Mouse (Mus musculus) heart, embryonic 10.5 days (tissue): ENCODE measurements around the gene Slc8a1. TPM values are rescaled to one million over a fixed set of nuclear protein-coding genes. Genes with fewer than 3 reads are reported as not detected.

Experiments used
- DNase-seq: peaks from one replicate; pipeline ENCODE4 v3.0.0-alpha.2; 2017; ENCODE audit warnings: low spot score
- H3K27ac ChIP-seq: fragments of 300-500 bp; sonication (generic); 2 replicates; pipeline ENCODE4 v1.5.1; 2016; ENCODE audit warnings: mild to moderate bottlenecking
- H3K27me3 ChIP-seq: fragments of 300-500 bp; sonication (generic); 2 replicates; pipeline ENCODE4 v1.6.1; 2016; ENCODE audit warnings: mild to moderate bottlenecking; ENCODE audit not compliant: poor library complexity, insufficient read depth, severe bottlenecking
- H3K36me3 ChIP-seq: fragments of 300-500 bp; sonication (generic); 2 replicates; pipeline ENCODE4 v1.6.1; 2016; ENCODE audit warnings: mild to moderate bottlenecking, moderate library complexity
- H3K4me1 ChIP-seq: fragments of 300-500 bp; sonication (generic); 2 replicates; pipeline ENCODE4 v1.6.1; 2016; ENCODE audit warnings: mild to moderate bottlenecking
- H3K4me3 ChIP-seq: fragments of 300-500 bp; sonication (generic); 2 replicates; pipeline ENCODE4 v1.5.1; 2016; ENCODE audit warnings: mild to moderate bottlenecking, moderate library complexity
- H3K9me3 ChIP-seq: fragments of 300-500 bp; sonication (generic); 2 replicates; pipeline ENCODE4 v1.6.1; 2016; ENCODE audit warnings: mild to moderate bottlenecking, moderate library complexity
- whole genome bisulfite sequencing: fragments of 180-500 bp; shearing (Covaris S2); methylation state at CpG from one replicate; pipeline ENCODE4 v1.1.7; 2016; 5-methylcytosine and 5-hydroxymethylcytosine counted together
- polyA plus RNA-seq: library from polyadenylated mRNA; unstranded; fragments of >200 nt; fragmentation: Nextera tagmentation; extraction: Ambion mirVana; gene quantifications from 2 replicates; pipeline ENCODE4 v1.2.1, GENCODE M21; 2016

The Slc8a1 gene
- polyA plus RNA-seq, 1 experiment from 2014 or later = 58.1 TPM

DNA sequence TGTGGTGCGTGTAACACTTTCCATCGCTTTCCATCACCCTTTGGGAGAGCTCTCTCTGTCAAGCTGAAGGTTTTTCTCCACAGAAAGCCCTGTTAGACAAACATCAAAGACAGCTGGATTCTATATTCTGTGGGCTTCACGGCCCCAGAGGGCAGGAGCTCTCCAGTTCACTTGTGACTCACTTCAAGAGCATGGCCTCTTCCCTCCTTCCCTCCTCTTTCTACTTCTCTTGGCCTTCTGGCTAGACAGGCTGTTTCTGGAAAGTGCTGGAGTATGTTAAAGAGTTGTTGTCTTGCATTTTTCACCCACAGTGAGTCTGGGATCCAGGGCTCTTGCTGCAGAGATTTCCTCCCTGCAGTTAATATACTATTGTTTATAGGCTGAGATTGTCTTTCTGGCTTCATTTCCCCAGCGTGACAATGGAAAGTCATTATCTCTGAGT lies 132.9 kb downstream of the Slc8a1 start:
- H3K27ac ChIP-seq = no peak overlapping the region
- H3K9me3 ChIP-seq = no peaks in the 10 kb centered on the region
- no peak overlapping the region for H3K4me3 ChIP-seq
- DNase-seq = no peak
- peaks cover 6% of the 10 kb centered on the region; the same call in 1 of the 2 replicates for H3K4me1 ChIP-seq
- WGBS = 58% methylated on average over 4 of the region's 4 CpGs
- no peaks in the 10 kb centered on the region for H3K27me3 ChIP-seq
- H3K36me3 ChIP-seq = no peaks in the 10 kb centered on the region

DNA sequence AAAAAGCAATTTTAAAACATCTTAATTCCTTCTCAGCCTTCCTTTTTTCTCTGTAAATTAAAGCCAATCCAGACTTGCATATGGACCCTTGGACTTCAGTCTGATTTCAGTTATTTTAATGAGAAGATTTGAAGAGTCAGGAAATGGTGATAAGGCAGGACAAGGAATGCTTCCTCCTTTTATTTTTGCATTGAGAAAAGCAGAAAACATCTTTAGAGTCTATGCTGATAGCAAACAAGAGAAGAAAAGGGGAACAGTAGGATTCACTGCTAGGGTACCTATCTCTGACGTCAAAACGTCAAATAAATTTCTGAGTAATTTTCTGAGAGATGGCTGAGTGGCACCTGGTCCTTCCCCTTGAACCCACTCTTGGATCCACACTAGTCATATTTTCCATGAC lies 139.1 kb downstream of the Slc8a1 start:
- Histone ChIP-seq H3K27me3 (no peaks in the 10 kb centered on the region), H3K4me1 (no peaks in the 10 kb centered on the region), H3K27ac (no peak overlapping the region), H3K36me3 (peaks cover 4% of the 10 kb centered on the region; the same call in 1 of the 2 replicates), H3K4me3 (no peak overlapping the region), H3K9me3 (no peaks in the 10 kb centered on the region)
- DNase-seq = no peak
- 85% methylated on average over 2 of the region's 2 CpGs for WGBS

DNA sequence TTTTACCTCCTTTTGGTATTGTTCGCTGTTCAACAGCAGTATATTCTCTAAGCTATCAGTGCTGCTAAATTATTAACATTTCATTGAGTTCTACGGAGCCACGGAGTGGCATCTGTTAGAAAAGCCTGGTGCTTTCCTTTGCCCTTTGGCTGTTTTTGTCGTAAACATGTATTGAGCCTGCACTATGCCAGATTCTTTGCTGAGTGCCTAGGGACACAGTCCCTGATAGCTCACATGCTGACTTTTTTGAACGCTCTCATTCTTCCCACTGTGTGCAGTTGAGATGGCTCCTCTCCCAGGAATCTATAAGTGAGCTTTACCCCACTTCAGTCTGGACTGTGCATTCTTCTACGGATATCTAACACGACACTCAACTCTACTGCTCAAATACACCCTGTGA lies 148.4 kb downstream of the Slc8a1 start:
- no peaks in the 10 kb centered on the region; the same call in 1 of the 2 replicates for H3K4me1 ChIP-seq
- DNase-seq = no peak
- no peaks in the 10 kb centered on the region for H3K9me3 ChIP-seq
- H3K27me3 ChIP-seq = no peaks in the 10 kb centered on the region
- no peak overlapping the region for H3K4me3 ChIP-seq
- 78% methylated on average over 7 of the region's 7 CpGs for WGBS
- no peak overlapping the region for H3K27ac ChIP-seq
- no peaks in the 10 kb centered on the region for H3K36me3 ChIP-seq

DNA sequence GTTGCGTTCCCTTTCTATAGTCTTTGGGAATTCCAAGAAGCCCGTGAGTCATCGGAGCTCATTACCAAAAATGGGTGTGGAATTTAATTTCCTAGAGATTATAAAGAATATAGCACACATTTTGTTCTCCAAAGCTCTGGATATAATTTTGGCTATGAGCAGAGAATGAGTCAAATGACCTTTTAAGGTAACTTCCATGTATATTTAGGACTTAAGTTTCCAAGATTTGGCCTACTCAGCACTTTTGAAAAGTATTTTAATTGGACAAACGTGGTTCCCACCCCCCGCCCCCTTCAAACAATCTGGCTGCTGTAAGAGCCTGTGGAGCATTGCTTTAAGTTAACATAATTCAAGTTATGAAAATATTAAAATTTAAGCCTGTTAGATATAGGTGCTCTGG lies 151.4 kb downstream of the Slc8a1 start:
- Histone ChIP-seq H3K27ac (no peak overlapping the region), H3K36me3 (no peaks in the 10 kb centered on the region), H3K27me3 (no peaks in the 10 kb centered on the region), H3K9me3 (no peaks in the 10 kb centered on the region), H3K4me1 (no peaks in the 10 kb centered on the region; the same call in 1 of the 2 replicates), H3K4me3 (no peak overlapping the region)
- 81% methylated on average over 5 of the region's 5 CpGs for WGBS
- DNase-seq = no peak

DNA sequence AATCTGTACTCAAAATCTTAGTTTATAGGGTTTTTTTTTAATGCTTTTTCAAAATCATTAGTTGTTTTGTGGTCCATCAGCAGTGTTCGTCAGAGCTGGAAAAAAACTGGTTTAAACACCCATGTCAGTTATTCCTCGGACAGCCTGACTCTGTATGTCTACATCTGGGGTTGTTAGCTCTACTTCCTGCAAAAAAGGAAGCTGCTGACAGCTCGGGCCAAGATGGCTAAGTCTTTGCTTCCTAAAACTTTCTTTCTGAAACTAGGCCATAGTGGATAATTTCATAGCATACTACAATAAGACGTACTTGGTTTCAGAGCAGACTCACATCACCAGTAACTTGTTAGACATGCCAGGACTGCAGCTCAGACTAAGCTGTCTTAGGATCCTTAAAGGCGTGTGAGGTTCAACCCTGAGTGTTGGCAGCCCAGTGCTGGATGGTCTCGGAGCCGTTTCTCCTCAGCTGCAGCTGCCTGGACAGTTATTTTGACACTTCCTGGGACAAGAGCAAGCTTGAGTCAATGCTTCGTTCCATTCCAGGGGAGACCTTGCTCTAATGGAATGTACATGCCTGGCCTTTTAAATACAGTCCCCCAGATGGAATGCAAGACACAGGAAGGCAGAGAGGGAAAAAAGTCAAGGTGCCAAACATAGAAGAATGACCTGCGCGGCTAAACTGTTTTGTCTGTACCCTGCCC lies 158.3 kb downstream of the Slc8a1 start:
- Histone ChIP-seq H3K4me1 (0 out of 2 replicates have a peak, but pooled peaks cover 4% of the 10 kb centered on the region), H3K9me3 (no peaks in the 10 kb centered on the region), H3K4me3 (no peak overlapping the region), H3K27ac (no peak overlapping the region), H3K27me3 (no peaks in the 10 kb centered on the region), H3K36me3 (peaks cover 2% of the 10 kb centered on the region; the same call in 1 of the 2 replicates)
- DNase-seq = no peak
- WGBS = 57% methylated on average over 10 of the region's 10 CpGs

DNA sequence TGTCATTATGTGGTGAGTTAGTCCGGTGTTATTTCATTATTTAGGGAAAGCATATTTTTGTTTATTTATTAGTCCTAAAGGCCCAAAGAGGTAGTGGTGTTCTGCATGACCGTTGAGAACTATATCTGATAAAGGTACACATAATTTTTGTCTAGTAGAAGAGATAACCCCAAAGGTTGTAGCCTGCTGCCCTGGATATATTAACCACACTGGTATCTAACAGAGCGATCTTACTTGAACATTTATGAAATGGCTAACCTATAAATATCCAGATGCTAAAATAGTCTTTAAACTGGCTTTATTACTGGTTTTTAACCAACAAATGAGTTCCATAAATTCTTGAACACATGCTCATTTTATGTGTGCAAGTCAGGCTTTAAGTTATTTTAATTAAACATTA lies 161.3 kb downstream of the Slc8a1 start:
- no peak for DNase-seq
- no peaks in the 10 kb centered on the region for H3K27me3 ChIP-seq
- WGBS = 86% methylated on average over 3 of the region's 3 CpGs
- 0 out of 2 replicates have a peak, but pooled peaks cover 4% of the 10 kb centered on the region for H3K4me1 ChIP-seq
- no peak overlapping the region for H3K4me3 ChIP-seq
- no peak overlapping the region for H3K27ac ChIP-seq
- peaks cover 2% of the 10 kb centered on the region; the same call in 1 of the 2 replicates for H3K36me3 ChIP-seq
- H3K9me3 ChIP-seq = no peaks in the 10 kb centered on the region

- Histone ChIP-seq H3K4me1 (no peaks in the 10 kb centered on the region; the same call in 1 of the 2 replicates), H3K36me3 (no peaks in the 10 kb centered on the region), H3K9me3 (no peaks in the 10 kb centered on the region), H3K4me3 (no peak overlapping the region), H3K27me3 (no peaks in the 10 kb centered on the region), H3K27ac (no peak overlapping the region)
- no peak for DNase-seq
- 72% methylated on average over 9 of the region's 9 CpGs for WGBS
Observed at GRCm38 (mm10) chr17:81565634-81566372, 172.4 kb downstream of the Slc8a1 start.

DNA sequence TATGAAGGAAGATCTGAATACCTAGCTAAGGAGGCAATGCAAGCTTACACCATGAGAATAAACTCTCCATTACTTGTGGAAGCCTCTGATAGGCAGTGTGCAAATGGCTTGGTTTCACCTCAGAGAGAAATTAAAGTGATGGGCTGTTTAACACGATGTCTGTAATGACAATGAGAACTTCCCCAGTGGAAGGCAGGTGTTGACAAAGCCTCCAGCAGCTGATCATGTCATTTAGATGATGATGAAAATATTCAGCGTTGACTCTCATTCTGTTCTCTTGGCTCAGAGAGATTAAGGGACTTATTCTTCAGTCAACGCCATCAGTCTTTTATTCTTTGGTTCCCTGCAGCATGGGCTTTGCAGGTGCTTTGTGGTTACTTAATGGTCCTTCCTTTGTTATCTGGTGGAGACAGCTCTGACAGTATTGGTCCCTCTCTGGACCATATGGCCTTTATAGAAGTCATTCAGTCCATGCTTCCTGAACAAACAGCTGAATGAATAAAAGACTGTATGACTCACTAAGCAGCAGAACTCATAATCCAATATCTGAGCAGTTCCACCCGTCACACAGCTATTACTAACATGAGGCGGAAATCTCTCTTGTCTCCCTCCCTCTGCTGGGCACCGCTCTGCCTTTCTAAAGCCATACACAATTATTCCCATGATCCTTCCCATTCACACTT lies 184.0 kb downstream of the Slc8a1 start:
- Histone ChIP-seq H3K9me3 (no peaks in the 10 kb centered on the region), H3K4me1 (no peaks in the 10 kb centered on the region), H3K36me3 (no peaks in the 10 kb centered on the region), H3K4me3 (no peak overlapping the region), H3K27me3 (no peaks in the 10 kb centered on the region), H3K27ac (no peak overlapping the region)
- WGBS = 75% methylated on average over 6 of the region's 6 CpGs
- no peak for DNase-seq

- no peaks in the 10 kb centered on the region for H3K36me3 ChIP-seq
- peaks cover 4% of the 10 kb centered on the region; the same call in 1 of the 2 replicates for H3K4me1 ChIP-seq
- no peak for DNase-seq
- H3K4me3 ChIP-seq = no peak overlapping the region
- no peak overlapping the region for H3K27ac ChIP-seq
- WGBS = 80% methylated on average over 6 of the region's 6 CpGs
- H3K27me3 ChIP-seq = no peaks in the 10 kb centered on the region
- H3K9me3 ChIP-seq = no peaks in the 10 kb centered on the region
Observed at GRCm38 (mm10) chr17:81551856-81552635, 186.1 kb downstream of the Slc8a1 start.

GRCm38 (mm10) chr17:81550864-81551263 lies 187.3 kb downstream of the Slc8a1 start:
- no peak overlapping the region for H3K4me3 ChIP-seq
- peaks cover 8% of the 10 kb centered on the region; the same call in 1 of the 2 replicates for H3K4me1 ChIP-seq
- no peaks in the 10 kb centered on the region for H3K27me3 ChIP-seq
- WGBS = 88% methylated on average over 3 of the region's 3 CpGs
- no peaks in the 10 kb centered on the region for H3K9me3 ChIP-seq
- no peak overlapping the region for H3K27ac ChIP-seq
- no peak for DNase-seq
- H3K36me3 ChIP-seq = no peaks in the 10 kb centered on the region

- Histone ChIP-seq H3K27me3 (no peaks in the 10 kb centered on the region), H3K4me1 (peaks cover 8% of the 10 kb centered on the region; the same call in 1 of the 2 replicates), H3K27ac (no peak overlapping the region), H3K9me3 (no peaks in the 10 kb centered on the region), H3K36me3 (no peaks in the 10 kb centered on the region), H3K4me3 (no peak overlapping the region)
- DNase-seq = no peak
- 73% methylated on average over 4 of the region's 4 CpGs for WGBS
Observed at GRCm38 (mm10) chr17:81548016-81548415, 190.2 kb downstream of the Slc8a1 start.

- Histone ChIP-seq H3K4me1 (peaks cover 14% of the 10 kb centered on the region), H3K27ac (no peak overlapping the region), H3K36me3 (no peaks in the 10 kb centered on the region), H3K9me3 (no peaks in the 10 kb centered on the region), H3K27me3 (no peaks in the 10 kb centered on the region), H3K4me3 (no peak overlapping the region)
- WGBS = 78% methylated on average over 6 of the region's 6 CpGs
- DNase-seq = no peak
Observed at GRCm38 (mm10) chr17:81546525-81546924, 191.7 kb downstream of the Slc8a1 start.
